Mouse (Mus musculus): ENCODE data around the gene Dscaml1.
A peak's percentile ranks its signal among the peaks of the same experiment; 100 is the strongest.

GRCm38 (mm10) chr9:45754452-45755091, 328.1 kb downstream of the Dscaml1 start:
- TF ChIP-seq E2F4 (IDR thresholded peaks at IDR 0.05; ENCODE audit: borderline replicate concordance, low read depth, low read length): no peak
- no peak for TF ChIP-seq ZMIZ1 (IDR thresholded peaks at IDR 0.05; ENCODE audit: low read depth, low read length)
- TF ChIP-seq JUND (IDR thresholded peaks at IDR 0.05; ENCODE audit: low read depth, low read length): no peak
- no peak for TF ChIP-seq ETS1 (IDR thresholded peaks at IDR 0.05; ENCODE audit: low read depth, low read length)
- no peak for TF ChIP-seq KAT2A (conservative IDR thresholded peaks at IDR 0.05; ENCODE audit: low read depth, low read length)
- no peak for TF ChIP-seq EP300 (IDR thresholded peaks at IDR 0.05; ENCODE audit: low read depth in 1 of 2, low read length in 2 of 2)
- peak; percentile 80 to 93 (median 86) for TF ChIP-seq CTCF (IDR thresholded peaks at IDR 0.05 in 2 of 3, conservative IDR thresholded peaks at IDR 0.05 in 1 of 3; ENCODE audit: control insufficient read depth in 1 of 3, insufficient read depth in 1 of 3, low read depth in 2 of 3, low read length in 3 of 3, poor library complexity in 1 of 3, severe bottlenecking in 1 of 3)
